In the genomic region with DNA sequence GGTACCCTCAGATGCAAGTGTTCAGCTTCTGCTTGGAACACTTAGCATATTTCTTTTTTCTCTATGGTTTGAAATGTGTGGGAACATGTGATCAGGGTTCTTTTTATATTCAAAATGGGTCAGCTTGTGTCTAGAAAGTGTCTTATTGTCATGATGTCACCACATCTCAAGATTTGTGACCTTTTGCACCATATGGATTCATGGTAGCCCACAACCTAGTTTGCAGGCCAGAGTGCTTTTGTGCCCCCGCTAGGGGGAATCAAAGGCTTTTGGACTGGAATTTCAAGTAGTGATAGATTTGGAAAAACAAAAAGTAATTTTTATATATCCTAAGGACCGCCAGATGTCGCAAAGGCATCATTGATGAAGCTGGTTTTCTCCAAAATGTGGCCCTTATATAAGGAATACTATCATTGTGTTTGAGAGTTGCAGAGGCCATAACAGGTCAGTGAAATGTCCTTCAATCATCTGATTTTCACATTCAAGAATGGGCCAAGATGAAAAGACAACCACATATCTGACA, we compare ENCODE assay signal across 12 mouse cellular contexts.
"Had no signal": no experiment of that assay in that cellular context is flagged by ENCODE, and none has a peak within 500 bp of the region (broad histone marks: within the 10 kb centered on the region; RNA-seq: fewer than 3 reads in every experiment).

No protein-coding gene starts in this region.

- H3K9ac ChIP-seq: liver, embryonic 15.5 days; midbrain, embryonic 12.5 days had no signal

- H3K27ac ChIP-seq: left cerebral cortex, adult 2 months; limb, embryonic 10.5 days; liver, embryonic 15.5 days; midbrain, embryonic 12.5 days had no signal

- H3K27me3 ChIP-seq: liver, embryonic 15.5 days; midbrain, embryonic 12.5 days had no signal

- H3K9me3 ChIP-seq: limb, embryonic 10.5 days; liver, embryonic 15.5 days; midbrain, embryonic 12.5 days had no signal

- H3K4me3 ChIP-seq: left cerebral cortex, adult 2 months; limb, embryonic 10.5 days; liver, embryonic 15.5 days; midbrain, embryonic 12.5 days had no signal

- DNase-seq: kidney, postnatal 25 days; lung, adult 2 months; lung, postnatal 36 days; right cerebral cortex, adult 18-20 months; right cerebral cortex, postnatal 25 days; thymus, postnatal 36 days had no signal

- H3K4me2 ChIP-seq: liver, embryonic 11.5 days; liver, embryonic 15.5 days; midbrain, embryonic 12.5 days had no signal

- H3K4me1 ChIP-seq: limb, embryonic 10.5 days; liver, embryonic 15.5 days; midbrain, embryonic 12.5 days had no signal

- H3K36me3 ChIP-seq: limb, embryonic 10.5 days; liver, embryonic 15.5 days; midbrain, embryonic 12.5 days had no signal

- ATAC-seq: lung, postnatal 0 days had no signal
